Mouse (Mus musculus): ENCODE measurements around the gene Rad18.

GRCm38 (mm10) chr6:112630291-112630690 lies 66.2 kb downstream of the Rad18 start:
- TF ChIP-seq EP300 (IDR thresholded peaks at IDR 0.05; ENCODE audit: insufficient read depth, low read depth, low read length) = no peak
- no peak for TF ChIP-seq CTCF (IDR thresholded peaks at IDR 0.05)
- no peak for TF ChIP-seq POLR2A (IDR thresholded peaks at IDR 0.05; ENCODE audit: insufficient read depth, low read depth, low read length)
